Mouse (Mus musculus): Measurements from ENCODE around the gene Gm5134.
A peak's percentile ranks its signal among the peaks of the same experiment; 100 is the strongest.

The Gm5134 gene

GRCm38 (mm10) chr10:75954381-75954811 lies at the start of gene Gm5134:
Gene Gm5134, plus strand, starts transcription at chr10:75954514.
- no peak for DNase-seq (ENCODE audit: low read depth in 1 of 2, low spot score in 2 of 2)

- no peak for DNase-seq (ENCODE audit: low read depth in 1 of 2, low spot score in 2 of 2)
Measured at GRCm38 (mm10) chr10:75906882-75907281, 47.4 kb upstream of the Gm5134 start.

GRCm38 (mm10) chr10:75910698-75911097 lies 43.6 kb upstream of the Gm5134 start:
- DNase-seq (ENCODE audit: low read depth in 1 of 2, low spot score in 2 of 2): no peak

GRCm38 (mm10) chr10:75913013-75913589 lies 41.2 kb upstream of the Gm5134 start:
- DNase-seq (ENCODE audit: low read depth in 1 of 2, low spot score in 2 of 2): no peak

- DNase-seq (ENCODE audit: low read depth in 1 of 2, low spot score in 2 of 2): no peak
Measured at GRCm38 (mm10) chr10:75915557-75915956, 38.8 kb upstream of the Gm5134 start.

GRCm38 (mm10) chr10:75916840-75917239 lies 37.5 kb upstream of the Gm5134 start:
- no peak for DNase-seq (ENCODE audit: low read depth in 1 of 2, low spot score in 2 of 2)

- no peak for DNase-seq (ENCODE audit: low read depth in 1 of 2, low spot score in 2 of 2)
Measured at GRCm38 (mm10) chr10:75919026-75919425, 35.3 kb upstream of the Gm5134 start.

- DNase-seq (ENCODE audit: low read depth in 1 of 2, low spot score in 2 of 2): peak; percentile 79 to 87
Measured at GRCm38 (mm10) chr10:75921026-75921725, 33.1 kb upstream of the Gm5134 start, which contains the start of gene Smarcb1. Gene Smarcb1, minus strand, starts transcription at chr10:75921617.

GRCm38 (mm10) chr10:75921726-75922560 lies 32.4 kb upstream of the Gm5134 start:
- DNase-seq (ENCODE audit: low read depth in 1 of 2, low spot score in 2 of 2): no peak

GRCm38 (mm10) chr10:75924324-75924723 lies 30.0 kb upstream of the Gm5134 start:
- DNase-seq (ENCODE audit: low read depth in 1 of 2, low spot score in 2 of 2): no peak

- no peak for DNase-seq (ENCODE audit: low read depth in 1 of 2, low spot score in 2 of 2)
Measured at GRCm38 (mm10) chr10:75926396-75926795, 27.9 kb upstream of the Gm5134 start.

- DNase-seq (ENCODE audit: low read depth in 1 of 2, low spot score in 2 of 2): no peak
Measured at GRCm38 (mm10) chr10:75930304-75930703, 24.0 kb upstream of the Gm5134 start.

- no peak for DNase-seq (ENCODE audit: low read depth in 1 of 2, low spot score in 2 of 2)
Measured at GRCm38 (mm10) chr10:75931311-75931710, 23.0 kb upstream of the Gm5134 start.

- DNase-seq (ENCODE audit: low read depth in 1 of 2, low spot score in 2 of 2): no peak
Measured at GRCm38 (mm10) chr10:75932081-75932678, 22.1 kb upstream of the Gm5134 start.

- DNase-seq (ENCODE audit: low read depth in 1 of 2, low spot score in 2 of 2): no peak
Measured at GRCm38 (mm10) chr10:75932891-75933290, 21.4 kb upstream of the Gm5134 start, which contains the start of gene Chchd10. Gene Chchd10, plus strand, starts transcription at chr10:75933130.

GRCm38 (mm10) chr10:75934991-75935390 lies 19.3 kb upstream of the Gm5134 start:
- DNase-seq (ENCODE audit: low read depth in 1 of 2, low spot score in 2 of 2): no peak

- DNase-seq (ENCODE audit: low read depth in 1 of 2, low spot score in 2 of 2): no peak
Measured at GRCm38 (mm10) chr10:75935680-75936541, 18.4 kb upstream of the Gm5134 start, which contains the start of gene Mmp11. Gene Mmp11, minus strand, starts transcription at chr10:75936496.

GRCm38 (mm10) chr10:75936909-75937667 lies 17.2 kb upstream of the Gm5134 start:
- no peak for DNase-seq (ENCODE audit: low read depth in 1 of 2, low spot score in 2 of 2)

- DNase-seq (ENCODE audit: low read depth in 1 of 2, low spot score in 2 of 2): no peak
Measured at GRCm38 (mm10) chr10:75937851-75938643, 16.3 kb upstream of the Gm5134 start.

Data from monocyte, adult 2 months (primary cell).